Mouse (Mus musculus) megakaryocyte, embryonic 14.5 days (primary cell): ENCODE data around the gene Gm28047.

ENCODE experiments used
- FLI1 ChIP-seq: IDR thresholded peaks from 2 replicates; pipeline ENCODE4 v1.6.1; 2012; ENCODE audit warnings: low read length, inconsistent platforms, mixed read lengths
- GATA1 ChIP-seq: IDR thresholded peaks from 3 replicates; pipeline ENCODE4 v1.6.1; 2012; ENCODE audit warnings: mixed read lengths, low read length, inconsistent platforms, borderline replicate concordance

DNA sequence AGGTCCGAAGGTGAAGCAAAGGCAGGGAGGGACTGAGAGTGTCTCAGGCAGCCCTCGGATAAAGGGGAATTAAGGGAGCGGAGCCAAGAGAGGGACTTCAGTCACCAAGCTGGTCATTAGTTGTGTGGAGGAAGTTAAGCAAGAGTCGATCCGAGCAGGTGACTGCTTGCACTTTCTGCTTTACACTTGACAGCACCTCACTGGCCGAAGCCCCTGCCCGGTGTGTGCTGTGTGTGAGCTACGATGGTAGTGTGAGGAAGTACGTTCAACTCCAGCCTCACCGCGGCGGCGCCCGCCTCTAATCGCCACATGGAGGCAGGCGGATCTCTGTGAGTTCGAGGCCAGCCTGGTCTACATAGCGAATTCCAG, 804 bp upstream of the Gm28047 start:
- TF ChIP-seq GATA1 (no peak), FLI1 (no peak)
